Mouse (Mus musculus): ENCODE results near the gene Gjc1. TPM values are rescaled to one million over a fixed set of nuclear protein-coding genes. Genes with fewer than 3 reads are reported as not detected.

Gene Gjc1
- polyA plus RNA-seq, 1 experiment from 2014 or later, result 46.6 TPM

DNA sequence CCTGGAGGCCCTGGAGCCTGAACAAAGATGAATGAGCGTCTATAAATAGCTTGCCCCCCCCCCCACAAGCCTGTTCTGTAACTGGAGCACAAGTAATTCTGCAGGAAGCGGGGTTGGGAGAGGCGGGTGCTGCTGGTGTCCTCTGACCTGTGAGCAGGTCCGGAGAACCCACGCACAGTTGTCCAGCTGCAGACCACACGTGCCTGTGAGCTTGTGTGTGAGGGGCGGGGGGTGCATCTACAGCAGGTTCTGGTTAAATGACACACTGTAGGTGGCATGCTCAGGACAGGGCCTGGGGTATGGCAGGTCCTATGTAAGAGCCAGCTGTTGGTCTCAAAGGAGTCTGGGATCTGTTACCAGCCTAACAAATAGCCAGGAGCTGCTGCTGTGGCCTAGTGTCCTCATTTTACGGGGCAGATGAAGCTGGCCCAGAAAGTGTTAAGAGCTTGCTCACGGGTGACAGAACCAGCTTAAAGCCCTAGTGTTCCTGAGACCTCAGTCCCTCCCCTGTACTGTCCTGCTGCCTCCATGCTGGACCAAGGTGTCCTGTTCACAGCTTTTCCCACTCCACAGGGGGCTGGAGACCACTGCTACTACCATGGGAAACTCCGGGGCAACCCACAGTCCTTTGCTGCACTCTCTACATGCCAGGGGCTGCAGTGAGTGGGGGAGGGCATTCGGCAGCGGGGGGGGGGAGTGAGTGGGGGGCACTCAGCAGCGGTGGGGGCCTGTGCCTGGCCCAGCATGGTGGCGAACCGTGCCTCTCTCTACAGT is 48.7 kb downstream of the Gjc1 start:
- 27% methylated on average over 15 of the region's 15 CpGs for WGBS
- ATAC-seq (replicated peaks; ENCODE audit: insufficient number of reproducible peaks, insufficient read depth, low FRiP score, low read depth), result no peak; the same call in 1 of the 2 replicates
- peaks cover 28% of the 10 kb centered on the region for H3K4me1 ChIP-seq (replicated peaks)
- H3K27me3 ChIP-seq, result peaks cover 7% of the 10 kb centered on the region; the same call in 1 of the 2 replicates
- no peaks in the 10 kb centered on the region for H3K9me3 ChIP-seq (replicated peaks)
- peak overlapping the region; percentile 24 for H3K27ac ChIP-seq
- H3K4me2 ChIP-seq, result no peak overlapping the region
- H3K4me3 ChIP-seq, result no peak overlapping the region
- no peak overlapping the region for H3K9ac ChIP-seq
- H3K36me3 ChIP-seq, result no peaks in the 10 kb centered on the region

DNA sequence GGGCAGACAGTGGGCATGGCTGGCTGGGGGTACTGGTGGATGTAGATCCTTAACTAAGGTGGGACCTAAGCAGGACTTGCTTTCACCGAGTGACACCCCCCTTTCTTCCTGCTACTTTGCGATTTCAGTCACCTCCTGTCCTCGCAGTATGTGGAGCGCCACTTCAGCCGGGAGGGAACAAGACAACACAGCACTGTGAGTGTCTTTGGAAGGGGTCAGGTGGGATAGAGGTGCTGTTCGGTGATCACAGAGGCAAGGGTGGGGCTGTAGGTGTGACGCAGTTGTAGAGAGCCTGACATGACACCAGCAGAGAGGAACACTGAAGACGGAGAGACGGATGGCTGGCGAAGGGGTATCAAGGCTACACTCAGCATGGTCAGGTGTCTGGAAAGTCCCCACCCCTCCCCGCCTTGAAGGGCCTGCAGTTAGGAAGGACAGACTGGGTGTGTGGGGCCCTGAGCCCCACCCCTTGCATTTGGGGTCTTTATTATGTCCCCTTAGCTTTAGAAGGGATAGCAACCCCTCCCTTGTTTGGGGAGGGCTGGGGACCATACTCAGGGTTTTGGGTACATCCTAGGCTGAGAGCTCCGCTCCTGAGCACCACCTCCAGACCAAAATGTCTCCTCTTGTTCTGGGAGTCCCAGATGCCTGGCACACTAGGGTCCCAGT is 49.4 kb downstream of the Gjc1 start:
- no peak overlapping the region for H3K4me2 ChIP-seq
- WGBS, result 70% methylated on average over 12 of the region's 12 CpGs
- peaks cover 7% of the 10 kb centered on the region; the same call in 1 of the 2 replicates for H3K27me3 ChIP-seq
- no peaks in the 10 kb centered on the region for H3K36me3 ChIP-seq
- no peaks in the 10 kb centered on the region for H3K9me3 ChIP-seq (replicated peaks)
- ATAC-seq (replicated peaks; ENCODE audit: insufficient number of reproducible peaks, insufficient read depth, low FRiP score, low read depth), result no peak
- H3K4me3 ChIP-seq, result no peak overlapping the region
- H3K4me1 ChIP-seq (replicated peaks), result peaks cover 25% of the 10 kb centered on the region
- H3K9ac ChIP-seq, result no peak overlapping the region
- peak overlapping the region; percentile 14 for H3K27ac ChIP-seq

- no peaks in the 10 kb centered on the region for H3K9me3 ChIP-seq (replicated peaks)
- peaks cover 18% of the 10 kb centered on the region for H3K4me1 ChIP-seq (replicated peaks)
- H3K27ac ChIP-seq, result no peak overlapping the region
- H3K4me3 ChIP-seq, result no peak overlapping the region
- H3K36me3 ChIP-seq, result no peaks in the 10 kb centered on the region
- peaks cover 10% of the 10 kb centered on the region; the same call in 1 of the 2 replicates for H3K27me3 ChIP-seq
- WGBS, result 78% methylated on average over 6 of the region's 6 CpGs
- H3K9ac ChIP-seq, result no peak overlapping the region
- H3K4me2 ChIP-seq, result no peak overlapping the region
- ATAC-seq (replicated peaks; ENCODE audit: insufficient number of reproducible peaks, insufficient read depth, low FRiP score, low read depth), result no peak
Measured at GRCm38 (mm10) chr11:102769141-102769540, 50.4 kb downstream of the Gjc1 start.

- Histone ChIP-seq H3K4me3 (no peak overlapping the region), H3K27me3 (peaks cover 24% of the 10 kb centered on the region), H3K27ac (no peak overlapping the region), H3K4me1 (replicated peaks) (peaks cover 22% of the 10 kb centered on the region), H3K4me2 (no peak overlapping the region), H3K9me3 (replicated peaks) (no peaks in the 10 kb centered on the region), H3K9ac (no peak overlapping the region), H3K36me3 (no peaks in the 10 kb centered on the region)
- ATAC-seq (replicated peaks; ENCODE audit: insufficient number of reproducible peaks, insufficient read depth, low FRiP score, low read depth), result no peak
- 60% methylated on average over 6 of the region's 6 CpGs for WGBS
Measured at GRCm38 (mm10) chr11:102767055-102767670, 52.3 kb downstream of the Gjc1 start.

- Histone ChIP-seq H3K9me3 (replicated peaks) (no peaks in the 10 kb centered on the region), H3K27ac (no peak overlapping the region), H3K9ac (no peak overlapping the region), H3K4me2 (no peak overlapping the region), H3K4me1 (replicated peaks) (peaks cover 31% of the 10 kb centered on the region), H3K4me3 (no peak overlapping the region), H3K36me3 (no peaks in the 10 kb centered on the region), H3K27me3 (peaks cover 21% of the 10 kb centered on the region)
- no peak for ATAC-seq (replicated peaks; ENCODE audit: insufficient number of reproducible peaks, insufficient read depth, low FRiP score, low read depth)
- 82% methylated on average over 5 of the region's 5 CpGs for WGBS
Measured at GRCm38 (mm10) chr11:102765416-102765815, 54.1 kb downstream of the Gjc1 start.

DNA sequence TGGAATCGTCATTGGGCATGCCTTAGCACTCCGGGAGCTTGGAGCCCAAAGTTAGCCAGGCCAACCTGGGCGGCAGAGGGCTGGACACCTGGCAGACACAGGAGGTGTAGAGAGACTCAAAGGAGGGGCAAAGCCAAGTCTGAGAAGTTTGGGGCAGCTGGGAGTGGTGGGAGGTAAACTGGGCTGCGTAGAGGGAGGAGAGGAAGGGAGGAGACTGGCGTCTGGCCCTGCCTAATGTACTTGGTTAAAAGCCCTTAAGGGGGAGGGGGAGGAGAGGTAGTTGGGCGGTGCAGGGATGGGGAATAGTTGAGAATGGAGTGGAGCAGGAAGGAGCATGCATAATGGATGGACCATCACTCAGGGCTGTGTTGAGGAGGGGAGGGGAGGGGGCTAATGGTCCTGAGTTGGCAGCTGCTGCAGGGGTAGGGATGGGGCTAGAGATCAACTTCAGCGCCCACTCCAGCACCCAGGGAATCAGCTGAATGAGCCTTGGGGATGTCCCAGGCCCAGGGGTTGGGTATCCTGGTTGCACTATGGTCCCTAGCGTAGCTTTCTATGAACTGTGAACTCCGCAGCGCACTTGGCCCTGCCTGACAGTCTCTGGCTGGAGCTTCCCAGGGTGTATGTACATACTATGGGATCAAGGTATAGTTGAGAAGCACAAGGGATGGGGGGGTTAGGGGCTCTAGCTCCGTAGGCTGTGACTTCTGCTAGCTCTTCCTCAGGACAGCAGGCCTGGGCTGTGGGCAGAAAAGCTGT is 56.3 kb downstream of the Gjc1 start:
- Histone ChIP-seq H3K4me1 (replicated peaks) (peaks cover 34% of the 10 kb centered on the region), H3K36me3 (no peaks in the 10 kb centered on the region), H3K4me2 (no peak overlapping the region), H3K9ac (no peak overlapping the region), H3K4me3 (no peak overlapping the region), H3K27ac (no peak overlapping the region), H3K27me3 (peaks cover 21% of the 10 kb centered on the region), H3K9me3 (replicated peaks) (no peaks in the 10 kb centered on the region)
- ATAC-seq (replicated peaks; ENCODE audit: insufficient number of reproducible peaks, insufficient read depth, low FRiP score, low read depth), result no peak
- 75% methylated on average over 11 of the region's 11 CpGs for WGBS

DNA sequence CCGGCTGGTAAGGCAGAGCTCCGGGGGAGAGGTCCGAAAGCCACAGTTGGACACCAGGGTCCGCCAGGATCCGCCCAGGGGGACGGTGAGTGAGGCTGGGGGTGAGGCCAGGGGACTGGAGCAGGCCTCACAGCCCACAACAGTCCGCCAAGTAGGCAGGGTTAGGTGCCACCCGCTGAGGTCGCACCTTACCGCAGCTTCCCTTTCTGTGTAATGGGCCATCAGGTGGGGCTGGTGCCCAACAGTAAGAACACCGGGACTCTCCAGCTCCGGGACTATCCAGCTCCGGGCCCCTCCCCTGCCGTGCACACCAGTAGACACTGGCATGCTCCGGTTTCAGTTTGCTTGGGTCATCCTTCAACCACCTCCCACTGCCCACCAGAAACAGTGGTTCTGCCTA is 57.3 kb downstream of the Gjc1 start:
- H3K36me3 ChIP-seq, result no peaks in the 10 kb centered on the region
- H3K9ac ChIP-seq, result peak overlapping the region; percentile 78
- H3K27ac ChIP-seq, result no peak overlapping the region
- no peaks in the 10 kb centered on the region for H3K9me3 ChIP-seq (replicated peaks)
- peaks cover 34% of the 10 kb centered on the region for H3K4me1 ChIP-seq (replicated peaks)
- H3K27me3 ChIP-seq, result peaks cover 21% of the 10 kb centered on the region
- peak overlapping the region; percentile 99 for H3K4me2 ChIP-seq
- WGBS, result 19% methylated on average over 15 of the region's 15 CpGs
- 0 out of 2 replicates have a peak, but pooled peaks have one; percentile 3 for ATAC-seq (replicated peaks; ENCODE audit: insufficient number of reproducible peaks, insufficient read depth, low FRiP score, low read depth)
- H3K4me3 ChIP-seq, result peak overlapping the region; percentile 68

DNA sequence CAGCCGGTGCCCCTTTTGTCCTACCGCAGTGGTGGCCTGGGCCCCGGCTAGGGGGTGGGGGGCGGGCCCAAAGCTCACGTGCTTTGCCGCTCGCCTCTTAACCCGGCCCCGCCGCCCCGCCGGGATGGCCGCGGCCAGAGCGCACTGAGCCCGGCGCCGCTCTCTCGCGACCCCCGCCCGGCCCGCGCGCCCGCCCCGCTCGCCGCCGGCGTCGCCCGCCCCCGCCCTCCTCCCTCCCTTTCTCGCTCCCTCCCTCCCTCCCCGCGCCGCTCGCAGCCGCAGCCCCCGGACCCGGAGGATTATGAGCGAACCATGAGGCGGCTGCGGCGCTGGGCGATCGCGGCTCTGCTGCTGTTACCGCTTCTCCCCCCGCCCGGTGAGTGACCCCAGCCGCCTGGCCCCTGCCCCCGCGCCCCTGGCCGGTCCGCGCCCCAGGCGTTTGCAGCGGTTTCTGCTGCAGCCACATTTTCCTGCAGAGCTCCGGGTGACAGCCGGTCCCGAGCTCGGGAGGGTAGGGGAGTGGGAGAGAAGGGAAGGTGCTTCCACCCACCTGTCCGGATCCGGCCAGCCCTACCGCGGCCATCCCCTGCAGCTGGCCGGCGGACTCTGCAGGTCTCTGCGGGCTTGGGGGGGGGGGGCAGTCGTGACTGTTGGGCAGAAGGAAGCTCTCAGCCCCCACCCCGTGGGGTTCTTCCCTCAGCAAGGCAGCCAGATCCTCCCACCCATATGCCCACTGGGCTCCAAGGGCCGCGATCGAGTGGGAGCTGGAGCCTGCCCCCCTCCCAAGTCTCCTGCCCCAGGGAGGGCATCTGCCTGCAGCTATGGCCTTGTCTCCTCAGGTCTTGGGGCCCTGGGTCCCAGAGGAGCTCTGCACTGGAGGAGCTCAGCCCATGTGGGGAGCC is 57.9 kb downstream of the Gjc1 start, which contains the start of gene Adam11:
Gene Adam11 (plus strand): TSS at position 131 of the 902 bp plus-strand sequence.
- WGBS, result under 1% methylated on average over 70 of the region's 76 CpGs
- Histone ChIP-seq H3K4me3 (peak within 1 kb of the TSS; percentile 68), H3K27me3 (peaks cover 21% of the 10 kb centered on the region), H3K4me2 (peak within 1 kb of the TSS; percentile 99), H3K4me1 (replicated peaks) (peaks cover 34% of the 10 kb centered on the region), H3K36me3 (no peaks in the 10 kb centered on the region), H3K27ac (peak within 1 kb of the TSS; percentile 31; the same call in 1 of the 2 replicates), H3K9ac (peak within 1 kb of the TSS; percentile 78), H3K9me3 (replicated peaks) (no peaks in the 10 kb centered on the region)
- peak; percentile 51 for ATAC-seq (replicated peaks; ENCODE audit: insufficient number of reproducible peaks, insufficient read depth, low FRiP score, low read depth)

GRCm38 (mm10) chr11:102760805-102761308 is 58.6 kb downstream of the Gjc1 start:
- peak overlapping the region; percentile 99 for H3K4me2 ChIP-seq
- H3K27ac ChIP-seq, result peak overlapping the region; percentile 31; the same call in 1 of the 2 replicates
- H3K4me3 ChIP-seq, result peak overlapping the region; percentile 68
- peak; percentile 0; the same call in 1 of the 2 replicates for ATAC-seq (replicated peaks; ENCODE audit: insufficient number of reproducible peaks, insufficient read depth, low FRiP score, low read depth)
- WGBS, result 27% methylated on average over 6 of the region's 6 CpGs
- peak overlapping the region; percentile 78 for H3K9ac ChIP-seq
- peaks cover 21% of the 10 kb centered on the region for H3K27me3 ChIP-seq
- peaks cover 34% of the 10 kb centered on the region for H3K4me1 ChIP-seq (replicated peaks)
- H3K9me3 ChIP-seq (replicated peaks), result no peaks in the 10 kb centered on the region
- no peaks in the 10 kb centered on the region for H3K36me3 ChIP-seq

DNA sequence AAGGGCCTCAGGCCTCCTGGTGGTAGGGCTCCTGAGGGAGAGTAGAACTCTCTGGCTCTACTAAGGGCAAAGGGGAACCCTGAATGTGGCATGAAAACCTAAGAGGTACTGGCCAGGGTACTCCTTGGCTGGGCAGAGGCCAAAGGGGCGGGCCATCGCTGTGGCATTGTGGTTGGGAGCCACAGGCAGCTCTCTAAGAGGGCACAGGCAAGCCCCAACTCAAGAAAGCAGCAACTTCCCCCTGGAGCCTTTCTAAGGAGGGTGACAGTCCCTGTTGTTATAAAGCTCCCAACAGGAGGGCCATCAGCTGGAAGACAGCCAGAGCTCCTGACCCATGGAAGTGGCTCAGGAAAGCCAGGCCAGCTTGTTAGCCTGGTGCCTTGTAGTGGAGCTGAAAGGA is 60.5 kb downstream of the Gjc1 start:
- H3K9me3 ChIP-seq (replicated peaks), result no peaks in the 10 kb centered on the region
- no peak for ATAC-seq (replicated peaks; ENCODE audit: insufficient number of reproducible peaks, insufficient read depth, low FRiP score, low read depth)
- H3K4me2 ChIP-seq, result no peak overlapping the region
- H3K36me3 ChIP-seq, result no peaks in the 10 kb centered on the region
- H3K9ac ChIP-seq, result no peak overlapping the region
- no peak overlapping the region for H3K27ac ChIP-seq
- WGBS, result 83% methylated on average over 2 of the region's 2 CpGs
- H3K4me3 ChIP-seq, result no peak overlapping the region
- H3K4me1 ChIP-seq (replicated peaks), result peaks cover 48% of the 10 kb centered on the region
- peaks cover 17% of the 10 kb centered on the region for H3K27me3 ChIP-seq

Data from heart, embryonic 15.5 days (tissue).